Mouse (Mus musculus) limb, embryonic 11.5 days (tissue): ENCODE data around the gene Dido1. TPM values are rescaled to one million over a fixed set of nuclear protein-coding genes. Genes with fewer than 3 reads are reported as not detected.

ENCODE experiments used
- ATAC-seq: fragments of 200-750 bp; cut with Nextera tagmentation; 2 replicates; pipeline ENCODE4 v1.8.0; 2017; ENCODE audit warnings: low read depth; ENCODE audit not compliant: insufficient number of reproducible peaks, low FRiP score, low TSS enrichment
- DNase-seq: peaks from one replicate; pipeline ENCODE4 v3.0.0-alpha.2; 2015; ENCODE audit warnings: low spot score
- H3K27ac ChIP-seq: fragments of 300-500 bp; sonication (generic); replicated peaks from 2 replicates; pipeline ENCODE4 v1.5.1; 2014; ENCODE audit warnings: low read depth, mild to moderate bottlenecking, low read length
- H3K27me3 ChIP-seq: fragments of 300-500 bp; sonication (generic); 2 replicates; pipeline ENCODE4 v1.6.1; 2014; ENCODE audit warnings: mild to moderate bottlenecking, low read length, mixed read lengths; ENCODE audit not compliant: control insufficient read depth, insufficient read depth
- H3K36me3 ChIP-seq: fragments of 300-500 bp; sonication (generic); 2 replicates; pipeline ENCODE4 v1.6.1; 2014; ENCODE audit warnings: mild to moderate bottlenecking, low read length, moderate library complexity, mixed read lengths; ENCODE audit not compliant: control insufficient read depth, insufficient read depth
- H3K4me1 ChIP-seq: fragments of 300-500 bp; sonication (generic); 2 replicates; pipeline ENCODE4 v1.6.1; 2014; ENCODE audit warnings: low read length, mixed read lengths; ENCODE audit not compliant: control insufficient read depth, insufficient read depth
- H3K4me2 ChIP-seq: fragments of 300-500 bp; sonication (generic); 2 replicates; pipeline ENCODE4 v1.6.1; 2014; ENCODE audit warnings: low read depth, mild to moderate bottlenecking, moderate library complexity; ENCODE audit not compliant: severe bottlenecking
- H3K4me3 ChIP-seq: fragments of 300-500 bp; sonication (generic); 2 replicates; pipeline ENCODE4 v1.5.1; 2014; ENCODE audit warnings: low read depth, low read length
- H3K9ac ChIP-seq: fragments of 300-500 bp; sonication (generic); 2 replicates; pipeline ENCODE4 v1.6.1; 2014; ENCODE audit warnings: mild to moderate bottlenecking, low read length
- H3K9me3 ChIP-seq: fragments of 300-500 bp; sonication (generic); 2 replicates; pipeline ENCODE4 v1.6.1; 2016; ENCODE audit warnings: low read length; ENCODE audit not compliant: control insufficient read depth
- WGBS: fragments of 180-500 bp; shearing (Covaris S2); extraction: QIAGEN DNeasy Blood & Tissue Kit; methylation state at CpG from one replicate; pipeline ENCODE4 v1.1.7; 2014; 5-methylcytosine and 5-hydroxymethylcytosine counted together
- polyA plus RNA-seq: library from polyadenylated mRNA; unstranded; fragments of >200 nt; fragmentation: Nextera tagmentation; extraction: Ambion mirVana; gene quantifications from 2 replicates; pipeline ENCODE4 v1.2.1, GENCODE M21; 2014

Dido1 gene
- polyA plus RNA-seq, 1 experiment from 2014 or later: 30.0 TPM

DNA sequence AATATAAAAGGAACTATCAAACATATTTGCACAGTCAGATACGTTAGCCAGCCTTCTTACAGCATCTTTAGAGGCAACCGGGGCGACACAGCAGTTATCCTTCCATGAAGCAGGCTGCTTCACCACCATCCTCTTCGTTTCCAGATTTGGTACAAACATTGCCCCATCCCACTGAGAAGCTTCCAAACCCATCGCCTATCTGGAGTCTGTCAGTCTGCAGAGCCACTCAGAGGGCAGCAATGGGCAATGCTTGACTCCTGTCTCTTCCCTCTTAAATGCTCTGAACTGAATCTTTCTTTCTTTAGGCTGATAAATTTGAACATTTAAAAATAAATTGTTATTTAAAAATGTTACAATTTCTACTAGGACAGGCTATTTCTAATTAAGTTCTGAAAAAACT, 51.4 kb downstream of the Dido1 start:
- WGBS: 94% methylated on average over 5 of the region's 5 CpGs

GRCm38 (mm10) chr2:180657394-180658013, 52.3 kb downstream of the Dido1 start:
- H3K9ac ChIP-seq: no peak overlapping the region
- no peak overlapping the region for H3K4me2 ChIP-seq
- no peak overlapping the region for H3K4me3 ChIP-seq
- H3K4me1 ChIP-seq: 0 out of 2 replicates have a peak, but pooled peaks cover 2% of the 10 kb centered on the region
- H3K9me3 ChIP-seq: no peaks in the 10 kb centered on the region
- DNase-seq (peak; percentile 81), ATAC-seq (0 out of 2 replicates have a peak, but pooled peaks have one; percentile 45)
- 73% methylated on average over 4 of the region's 4 CpGs for WGBS
- H3K36me3 ChIP-seq: peaks cover 2% of the 10 kb centered on the region; the same call in 1 of the 2 replicates
- H3K27ac ChIP-seq: no peak overlapping the region
- H3K27me3 ChIP-seq: no peaks in the 10 kb centered on the region

More for the DNA sequence above, 51.4 kb downstream of the Dido1 start:
- Histone ChIP-seq H3K36me3 (peaks cover 2% of the 10 kb centered on the region; the same call in 1 of the 2 replicates), H3K4me2 (no peak overlapping the region), H3K27ac (no peak overlapping the region), H3K9me3 (no peaks in the 10 kb centered on the region), H3K27me3 (no peaks in the 10 kb centered on the region), H3K4me3 (no peak overlapping the region), H3K4me1 (0 out of 2 replicates have a peak, but pooled peaks cover 2% of the 10 kb centered on the region), H3K9ac (no peak overlapping the region)
- ATAC-seq (no peak), DNase-seq (no peak)

- no peak overlapping the region for H3K4me3 ChIP-seq
- no peaks in the 10 kb centered on the region for H3K27me3 ChIP-seq
- WGBS: 70% methylated on average over 6 of the region's 6 CpGs
- no peak overlapping the region for H3K9ac ChIP-seq
- no peak overlapping the region for H3K4me2 ChIP-seq
- no peaks in the 10 kb centered on the region for H3K36me3 ChIP-seq
- DNase-seq: no peak
- H3K9me3 ChIP-seq: no peaks in the 10 kb centered on the region
- ATAC-seq: no peak
- H3K27ac ChIP-seq: no peak overlapping the region
- 0 out of 2 replicates have a peak, but pooled peaks cover 2% of the 10 kb centered on the region for H3K4me1 ChIP-seq
Measured at GRCm38 (mm10) chr2:180655150-180655549, 54.6 kb downstream of the Dido1 start.

DNA sequence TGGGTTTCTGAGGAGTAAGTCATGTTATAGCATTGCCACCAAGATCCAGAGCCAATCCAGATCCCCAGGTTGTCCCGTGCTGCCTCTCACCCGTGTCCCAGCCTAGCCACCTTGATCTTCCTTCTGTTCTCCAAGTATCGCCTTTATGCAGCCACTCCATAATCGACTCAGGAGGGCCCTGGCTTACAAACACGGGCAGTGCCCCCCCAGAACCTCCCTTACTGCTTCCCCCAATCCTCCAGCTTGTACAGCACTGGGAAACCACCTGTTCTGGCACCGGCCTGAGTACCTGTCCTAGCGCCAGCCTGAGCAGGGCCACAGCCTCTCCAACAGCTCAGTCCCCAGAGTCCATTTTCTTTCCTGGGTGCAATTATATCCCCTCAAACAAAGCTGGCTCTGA, 55.1 kb downstream of the Dido1 start:
- Histone ChIP-seq H3K9me3 (no peaks in the 10 kb centered on the region), H3K9ac (no peak overlapping the region), H3K4me3 (no peak overlapping the region), H3K36me3 (no peaks in the 10 kb centered on the region), H3K4me1 (no peaks in the 10 kb centered on the region), H3K4me2 (no peak overlapping the region), H3K27ac (no peak overlapping the region), H3K27me3 (no peaks in the 10 kb centered on the region)
- no peak for ATAC-seq
- WGBS: 79% methylated on average over 7 of the region's 7 CpGs
- no peak for DNase-seq

GRCm38 (mm10) chr2:180646841-180647240, 63.0 kb downstream of the Dido1 start:
- Histone ChIP-seq H3K9me3 (peaks cover 12% of the 10 kb centered on the region), H3K27ac (no peak overlapping the region), H3K4me1 (no peaks in the 10 kb centered on the region), H3K4me3 (no peak overlapping the region), H3K9ac (no peak overlapping the region), H3K27me3 (peaks cover 14% of the 10 kb centered on the region), H3K4me2 (no peak overlapping the region), H3K36me3 (no peaks in the 10 kb centered on the region)
- DNase-seq (no peak), ATAC-seq (no peak)

GRCm38 (mm10) chr2:180643626-180644025, 66.2 kb downstream of the Dido1 start:
- DNase-seq (no peak), ATAC-seq (no peak)
- peaks cover 34% of the 10 kb centered on the region for H3K27me3 ChIP-seq
- H3K9me3 ChIP-seq: peaks cover 12% of the 10 kb centered on the region
- H3K9ac ChIP-seq: no peak overlapping the region
- no peak overlapping the region for H3K4me2 ChIP-seq
- H3K27ac ChIP-seq: no peak overlapping the region
- no peaks in the 10 kb centered on the region for H3K36me3 ChIP-seq
- no peak overlapping the region for H3K4me3 ChIP-seq
- H3K4me1 ChIP-seq: no peaks in the 10 kb centered on the region

- ATAC-seq (no peak), DNase-seq (no peak)
- WGBS: 3% methylated on average over 15 of the region's 56 CpGs
- H3K4me3 ChIP-seq: peak within 1 kb of the TSS; percentile 17
- peaks cover 34% of the 10 kb centered on the region for H3K27me3 ChIP-seq
- no peaks in the 10 kb centered on the region for H3K4me1 ChIP-seq
- no peak within 1 kb of the TSS for H3K9ac ChIP-seq
- peaks cover 12% of the 10 kb centered on the region for H3K9me3 ChIP-seq
- no peak within 1 kb of the TSS for H3K27ac ChIP-seq
- no peaks in the 10 kb centered on the region for H3K36me3 ChIP-seq
- H3K4me2 ChIP-seq: peak within 1 kb of the TSS; percentile 33
Measured at GRCm38 (mm10) chr2:180642555-180643260, 67.1 kb downstream of the Dido1 start, which contains the start of gene Tcfl5. Tcfl5 (minus strand) TSS chr2:180642708.

- no peaks in the 10 kb centered on the region for H3K4me1 ChIP-seq
- WGBS: 2% methylated on average over 97 of the region's 112 CpGs
- H3K9me3 ChIP-seq: peaks cover 12% of the 10 kb centered on the region
- peaks cover 34% of the 10 kb centered on the region for H3K27me3 ChIP-seq
- peak; percentile 67; the same call in 1 of the 2 replicates for ATAC-seq
- H3K36me3 ChIP-seq: no peaks in the 10 kb centered on the region
- peak overlapping the region; percentile 33 for H3K4me2 ChIP-seq
- H3K9ac ChIP-seq: no peak overlapping the region
- DNase-seq: peak; percentile 36
- H3K4me3 ChIP-seq: peak overlapping the region; percentile 17
- H3K27ac ChIP-seq: no peak overlapping the region
Measured at GRCm38 (mm10) chr2:180641576-180642554, 67.9 kb downstream of the Dido1 start.
